Mouse (Mus musculus) heart, embryonic 11.5 days (tissue): ENCODE measurements at regions not wholly inside any gene's neighbourhood (a gene's known extent, or its start where the extent isn't known, plus 50 kb on each side); places are given as distances from the start of the nearest gene placed in this dataset.

Source experiments
- ATAC-seq: fragments of 200-750 bp; cut with Nextera tagmentation; replicated peaks from 2 replicates; pipeline ENCODE4 v1.8.0; 2017; ENCODE audit warnings: moderate library complexity; ENCODE audit not compliant: insufficient number of reproducible peaks, low FRiP score, low TSS enrichment
- H3K27ac ChIP-seq: fragments of 300-500 bp; sonication (generic); 2 replicates; pipeline ENCODE4 v1.5.1; 2014; ENCODE audit warnings: mild to moderate bottlenecking, low read depth, low read length
- H3K27me3 ChIP-seq: fragments of 300-500 bp; sonication (generic); 2 replicates; pipeline ENCODE4 v1.6.1; 2014; ENCODE audit warnings: mild to moderate bottlenecking, low read length, mixed read lengths; ENCODE audit not compliant: control insufficient read depth, insufficient read depth
- H3K36me3 ChIP-seq: fragments of 300-500 bp; sonication (generic); 2 replicates; pipeline ENCODE4 v1.6.1; 2014; ENCODE audit warnings: mild to moderate bottlenecking, low read length, moderate library complexity, mixed read lengths; ENCODE audit not compliant: control insufficient read depth, insufficient read depth
- H3K4me1 ChIP-seq: fragments of 300-500 bp; sonication (generic); 2 replicates; pipeline ENCODE4 v1.6.1; 2014; ENCODE audit warnings: low read length; ENCODE audit not compliant: control insufficient read depth, insufficient read depth
- H3K4me2 ChIP-seq: fragments of 300-500 bp; sonication (generic); 2 replicates; pipeline ENCODE4 v1.6.1; 2014; ENCODE audit warnings: mild to moderate bottlenecking, moderate library complexity
- H3K4me3 ChIP-seq: fragments of 300-500 bp; sonication (generic); 2 replicates; pipeline ENCODE4 v1.5.1; 2014; ENCODE audit warnings: low read depth, low read length
- H3K9ac ChIP-seq: fragments of 300-500 bp; sonication (generic); 2 replicates; pipeline ENCODE4 v1.6.1; 2014; ENCODE audit warnings: mild to moderate bottlenecking, low read depth, low read length, moderate library complexity
- H3K9me3 ChIP-seq: fragments of 300-500 bp; sonication (generic); replicated peaks from 2 replicates; pipeline ENCODE4 v1.6.1; 2016; ENCODE audit warnings: low read length; ENCODE audit not compliant: control insufficient read depth
- WGBS: fragments of 180-500 bp; shearing (Covaris S2); extraction: QIAGEN DNeasy Blood & Tissue Kit; methylation state at CpG from one replicate; pipeline ENCODE4 v1.1.7; 2014; ENCODE audit not compliant: insufficient replicate concordance; 5-methylcytosine and 5-hydroxymethylcytosine counted together

GRCm38 (mm10) chr4:10254029-10254690 is 620.1 kb upstream of the 2610301B20Rik start:
- H3K9ac ChIP-seq: no peak overlapping the region
- peaks cover 5% of the 10 kb centered on the region; the same call in 1 of the 2 replicates for H3K4me1 ChIP-seq
- H3K27ac ChIP-seq: no peak overlapping the region
- no peaks in the 10 kb centered on the region for H3K9me3 ChIP-seq
- H3K4me3 ChIP-seq: no peak overlapping the region
- no peak overlapping the region for H3K4me2 ChIP-seq
- WGBS: 84% methylated on average over 6 of the region's 6 CpGs
- no peaks in the 10 kb centered on the region for H3K36me3 ChIP-seq
- H3K27me3 ChIP-seq: no peaks in the 10 kb centered on the region
- no peak for ATAC-seq

GRCm38 (mm10) chr4:10257537-10257936 is 616.8 kb upstream of the 2610301B20Rik start:
- WGBS: 28% methylated on average over 4 of the region's 4 CpGs
- Histone ChIP-seq H3K9ac (no peak overlapping the region), H3K4me1 (peaks cover 5% of the 10 kb centered on the region; the same call in 1 of the 2 replicates), H3K27ac (no peak overlapping the region), H3K9me3 (no peaks in the 10 kb centered on the region), H3K4me2 (no peak overlapping the region), H3K4me3 (no peak overlapping the region), H3K27me3 (no peaks in the 10 kb centered on the region), H3K36me3 (no peaks in the 10 kb centered on the region)
- no peak for ATAC-seq

GRCm38 (mm10) chr4:10260351-10260750 is 613.9 kb upstream of the 2610301B20Rik start:
- H3K27me3 ChIP-seq: no peaks in the 10 kb centered on the region
- peaks cover 5% of the 10 kb centered on the region; the same call in 1 of the 2 replicates for H3K4me1 ChIP-seq
- no peak for ATAC-seq

GRCm38 (mm10) chr4:10265942-10266341 is 608.4 kb upstream of the 2610301B20Rik start:
- Histone ChIP-seq H3K4me2 (no peak overlapping the region), H3K4me1 (no peaks in the 10 kb centered on the region), H3K36me3 (no peaks in the 10 kb centered on the region), H3K9ac (no peak overlapping the region), H3K27ac (no peak overlapping the region), H3K9me3 (no peaks in the 10 kb centered on the region), H3K4me3 (no peak overlapping the region), H3K27me3 (no peaks in the 10 kb centered on the region)
- 82% methylated on average over 2 of the region's 2 CpGs for WGBS
- ATAC-seq: no peak

More at GRCm38 (mm10) chr4:10260351-10260750, 613.9 kb upstream of the 2610301B20Rik start:
- no peak overlapping the region for H3K9ac ChIP-seq
- no peak overlapping the region for H3K4me2 ChIP-seq
- 82% methylated on average over 6 of the region's 6 CpGs for WGBS
- H3K4me3 ChIP-seq: no peak overlapping the region
- H3K36me3 ChIP-seq: no peaks in the 10 kb centered on the region
- H3K27ac ChIP-seq: no peak overlapping the region
- H3K9me3 ChIP-seq: no peaks in the 10 kb centered on the region

GRCm38 (mm10) chr4:10285562-10285961 is 588.7 kb upstream of the 2610301B20Rik start:
- no peaks in the 10 kb centered on the region for H3K27me3 ChIP-seq
- 0 out of 2 replicates have a peak, but pooled peaks have one; percentile 31 for ATAC-seq
- H3K36me3 ChIP-seq: no peaks in the 10 kb centered on the region
- no peak overlapping the region for H3K4me2 ChIP-seq
- H3K4me1 ChIP-seq: peaks cover 4% of the 10 kb centered on the region; the same call in 1 of the 2 replicates
- no peak overlapping the region for H3K9ac ChIP-seq
- WGBS: 47% methylated on average over 2 of the region's 2 CpGs
- H3K27ac ChIP-seq: no peak overlapping the region
- no peak overlapping the region for H3K4me3 ChIP-seq
- no peaks in the 10 kb centered on the region for H3K9me3 ChIP-seq

GRCm38 (mm10) chr4:10290326-10290725 is 584.0 kb upstream of the 2610301B20Rik start:
- Histone ChIP-seq H3K4me2 (no peak overlapping the region), H3K9me3 (no peaks in the 10 kb centered on the region), H3K4me1 (peaks cover 3% of the 10 kb centered on the region; the same call in 1 of the 2 replicates), H3K27me3 (no peaks in the 10 kb centered on the region), H3K36me3 (no peaks in the 10 kb centered on the region), H3K4me3 (no peak overlapping the region), H3K27ac (no peak overlapping the region), H3K9ac (no peak overlapping the region)
- WGBS: 64% methylated on average over 3 of the region's 3 CpGs
- ATAC-seq: no peak

- H3K27me3 ChIP-seq: no peaks in the 10 kb centered on the region
- H3K4me3 ChIP-seq: no peak overlapping the region
- H3K4me2 ChIP-seq: no peak overlapping the region
- H3K9ac ChIP-seq: no peak overlapping the region
- H3K36me3 ChIP-seq: no peaks in the 10 kb centered on the region
- no peaks in the 10 kb centered on the region for H3K4me1 ChIP-seq
- no peak overlapping the region for H3K27ac ChIP-seq
- 71% methylated on average over 4 of the region's 4 CpGs for WGBS
- ATAC-seq: no peak
- H3K9me3 ChIP-seq: no peaks in the 10 kb centered on the region
These were observed 579.2 kb upstream of the 2610301B20Rik start for GRCm38 (mm10) chr4:10295012-10295530.

GRCm38 (mm10) chr4:10296220-10296619 is 578.1 kb upstream of the 2610301B20Rik start:
- Histone ChIP-seq H3K4me1 (no peaks in the 10 kb centered on the region), H3K4me3 (no peak overlapping the region), H3K36me3 (no peaks in the 10 kb centered on the region), H3K9me3 (no peaks in the 10 kb centered on the region), H3K27me3 (no peaks in the 10 kb centered on the region), H3K9ac (no peak overlapping the region), H3K4me2 (no peak overlapping the region), H3K27ac (no peak overlapping the region)
- no peak for ATAC-seq
- 94% methylated on average over 1 of the region's 1 CpGs for WGBS

- H3K9me3 ChIP-seq: no peaks in the 10 kb centered on the region
- WGBS: 28% methylated on average over 5 of the region's 5 CpGs
- H3K27ac ChIP-seq: peak overlapping the region; percentile 54; the same call in 1 of the 2 replicates
- H3K4me3 ChIP-seq: no peak overlapping the region
- H3K27me3 ChIP-seq: no peaks in the 10 kb centered on the region
- ATAC-seq: no peak
- peaks cover 4% of the 10 kb centered on the region for H3K4me1 ChIP-seq
- no peak overlapping the region for H3K9ac ChIP-seq
- no peak overlapping the region for H3K4me2 ChIP-seq
- H3K36me3 ChIP-seq: no peaks in the 10 kb centered on the region
These were observed 562.4 kb upstream of the 2610301B20Rik start for GRCm38 (mm10) chr4:10311886-10312285.
